Mouse (Mus musculus): ENCODE measurements around the gene Tomm40. TPM values are rescaled to one million over a fixed set of nuclear protein-coding genes. Genes with fewer than 3 reads are reported as not detected.

Gene Tomm40
- total and polyA plus RNA-seq, 2 experiments = 22.3 to 56.2 TPM

- H3K27ac ChIP-seq (replicated peaks; ENCODE audit: insufficient read depth, low read depth, low read length) = peak within 1 kb of the TSS; percentile 97
- H3K36me3 ChIP-seq (ENCODE audit: control insufficient read depth, insufficient read depth, low read length) = peaks cover 9% of the 10 kb centered on the region
- TF ChIP-seq POLR2A (IDR thresholded peaks at IDR 0.05; ENCODE audit: extremely low read depth, insufficient read depth, low read length) (peak; percentile 72; the same call in 1 of the 2 replicates), CTCF (IDR thresholded peaks at IDR 0.05; ENCODE audit: low read depth, low read length) (no peak)
- peak; percentile 95 for DNase-seq (ENCODE audit: extremely low read depth, low read depth, low spot score)
- 23% methylated on average over 8 of the region's 8 CpGs for WGBS
- peaks cover 5% of the 10 kb centered on the region; the same call in 1 of the 2 replicates for H3K79me2 ChIP-seq (ENCODE audit: control insufficient read depth, insufficient read depth, low read length)
- peak within 1 kb of the TSS; percentile 89 for H3K9ac ChIP-seq (ENCODE audit: low read depth, low read length)
- peaks cover 34% of the 10 kb centered on the region for H3K4me1 ChIP-seq (ENCODE audit: control insufficient read depth, insufficient read depth, low read length)
- peak within 1 kb of the TSS; percentile 76 for H3K4me3 ChIP-seq (ENCODE audit: insufficient read depth, low read depth, low read length)
- H3K27me3 ChIP-seq (ENCODE audit: control insufficient read depth, insufficient read depth, low read length) = no peaks in the 10 kb centered on the region
Measured at GRCm38 (mm10) chr7:19681202-19681694, 34.0 kb downstream of the Tomm40 start, which contains the start of the genes Gm44805 and Apoc4. TSS of gene Gm44805 (minus strand) at chr7:19681423. TSS of gene Apoc4 (minus strand) at chr7:19681479.

- Histone ChIP-seq H3K27me3 (ENCODE audit: control insufficient read depth, insufficient read depth, low read length) (no peaks in the 10 kb centered on the region), H3K36me3 (ENCODE audit: control insufficient read depth, insufficient read depth, low read length) (peaks cover 9% of the 10 kb centered on the region), H3K4me1 (ENCODE audit: control insufficient read depth, insufficient read depth, low read length) (peaks cover 34% of the 10 kb centered on the region), H3K4me3 (ENCODE audit: insufficient read depth, low read depth, low read length) (peak overlapping the region; percentile 76), H3K9ac (ENCODE audit: low read depth, low read length) (peak overlapping the region; percentile 89), H3K27ac (replicated peaks; ENCODE audit: insufficient read depth, low read depth, low read length) (peak overlapping the region; percentile 97), H3K79me2 (ENCODE audit: control insufficient read depth, insufficient read depth, low read length) (peaks cover 5% of the 10 kb centered on the region; the same call in 1 of the 2 replicates)
- WGBS = 22% methylated on average over 2 of the region's 2 CpGs
- TF ChIP-seq CTCF (IDR thresholded peaks at IDR 0.05; ENCODE audit: low read depth, low read length) = no peak
- no peak for TF ChIP-seq POLR2A (IDR thresholded peaks at IDR 0.05; ENCODE audit: extremely low read depth, insufficient read depth, low read length)
- DNase-seq (ENCODE audit: extremely low read depth, low read depth, low spot score) = peak; percentile 89
Measured at GRCm38 (mm10) chr7:19680702-19681101, 34.5 kb downstream of the Tomm40 start.

- H3K79me2 ChIP-seq (ENCODE audit: control insufficient read depth, insufficient read depth, low read length) = peaks cover 5% of the 10 kb centered on the region; the same call in 1 of the 2 replicates
- peaks cover 14% of the 10 kb centered on the region for H3K36me3 ChIP-seq (ENCODE audit: control insufficient read depth, insufficient read depth, low read length)
- H3K27ac ChIP-seq (replicated peaks; ENCODE audit: insufficient read depth, low read depth, low read length) = peak overlapping the region; percentile 100
- peak overlapping the region; percentile 69 for H3K4me3 ChIP-seq (ENCODE audit: insufficient read depth, low read depth, low read length)
- WGBS = 30% methylated on average over 3 of the region's 3 CpGs
- TF ChIP-seq CTCF (IDR thresholded peaks at IDR 0.05; ENCODE audit: low read depth, low read length) (no peak), POLR2A (IDR thresholded peaks at IDR 0.05; ENCODE audit: extremely low read depth, insufficient read depth, low read length) (no peak)
- H3K9ac ChIP-seq (ENCODE audit: low read depth, low read length) = peak overlapping the region; percentile 94
- no peaks in the 10 kb centered on the region for H3K27me3 ChIP-seq (ENCODE audit: control insufficient read depth, insufficient read depth, low read length)
- DNase-seq (ENCODE audit: extremely low read depth, low read depth, low spot score) = peak; percentile 55
- H3K4me1 ChIP-seq (ENCODE audit: control insufficient read depth, insufficient read depth, low read length) = peaks cover 24% of the 10 kb centered on the region
Measured at GRCm38 (mm10) chr7:19678901-19679300, 36.3 kb downstream of the Tomm40 start.

GRCm38 (mm10) chr7:19677872-19678271, 37.4 kb downstream of the Tomm40 start, which contains the start of gene Apoc2:
TSS of gene Apoc2 (minus strand) at chr7:19677941.
- Histone ChIP-seq H3K36me3 (ENCODE audit: control insufficient read depth, insufficient read depth, low read length) (peaks cover 16% of the 10 kb centered on the region), H3K27me3 (ENCODE audit: control insufficient read depth, insufficient read depth, low read length) (no peaks in the 10 kb centered on the region), H3K4me1 (ENCODE audit: control insufficient read depth, insufficient read depth, low read length) (peaks cover 23% of the 10 kb centered on the region), H3K4me3 (ENCODE audit: insufficient read depth, low read depth, low read length) (peak within 1 kb of the TSS; percentile 69), H3K27ac (replicated peaks; ENCODE audit: insufficient read depth, low read depth, low read length) (peak within 1 kb of the TSS; percentile 100), H3K79me2 (ENCODE audit: control insufficient read depth, insufficient read depth, low read length) (peaks cover 5% of the 10 kb centered on the region; the same call in 1 of the 2 replicates), H3K9ac (ENCODE audit: low read depth, low read length) (peak within 1 kb of the TSS; percentile 94)
- peak; percentile 94 for DNase-seq (ENCODE audit: extremely low read depth, low read depth, low spot score)
- no peak for TF ChIP-seq CTCF (IDR thresholded peaks at IDR 0.05; ENCODE audit: low read depth, low read length)
- TF ChIP-seq POLR2A (IDR thresholded peaks at IDR 0.05; ENCODE audit: extremely low read depth, insufficient read depth, low read length) = 0 out of 2 replicates have a peak, but pooled peaks have one; percentile 27
- WGBS = 21% methylated on average over 8 of the region's 8 CpGs

- H3K4me1 ChIP-seq (ENCODE audit: control insufficient read depth, insufficient read depth, low read length) = peaks cover 20% of the 10 kb centered on the region
- H3K36me3 ChIP-seq (ENCODE audit: control insufficient read depth, insufficient read depth, low read length) = peaks cover 16% of the 10 kb centered on the region
- peak; percentile 83 for DNase-seq (ENCODE audit: extremely low read depth, low read depth, low spot score)
- H3K4me3 ChIP-seq (ENCODE audit: insufficient read depth, low read depth, low read length) = no peak overlapping the region; the same call in 1 of the 2 replicates
- H3K79me2 ChIP-seq (ENCODE audit: control insufficient read depth, insufficient read depth, low read length) = peaks cover 5% of the 10 kb centered on the region; the same call in 1 of the 2 replicates
- 30% methylated on average over 1 of the region's 1 CpGs for WGBS
- TF ChIP-seq POLR2A (IDR thresholded peaks at IDR 0.05; ENCODE audit: extremely low read depth, insufficient read depth, low read length) = peak; percentile 15; the same call in 1 of the 2 replicates
- TF ChIP-seq CTCF (IDR thresholded peaks at IDR 0.05; ENCODE audit: low read depth, low read length) = no peak
- peak overlapping the region; percentile 76 for H3K9ac ChIP-seq (ENCODE audit: low read depth, low read length)
- H3K27ac ChIP-seq (replicated peaks; ENCODE audit: insufficient read depth, low read depth, low read length) = peak overlapping the region; percentile 100
- H3K27me3 ChIP-seq (ENCODE audit: control insufficient read depth, insufficient read depth, low read length) = no peaks in the 10 kb centered on the region
Measured at GRCm38 (mm10) chr7:19676662-19677061, 38.6 kb downstream of the Tomm40 start.

GRCm38 (mm10) chr7:19675824-19676223, 39.4 kb downstream of the Tomm40 start:
- no peaks in the 10 kb centered on the region for H3K27me3 ChIP-seq (ENCODE audit: control insufficient read depth, insufficient read depth, low read length)
- H3K79me2 ChIP-seq (ENCODE audit: control insufficient read depth, insufficient read depth, low read length) = peaks cover 5% of the 10 kb centered on the region; the same call in 1 of the 2 replicates
- H3K27ac ChIP-seq (replicated peaks; ENCODE audit: insufficient read depth, low read depth, low read length) = peak overlapping the region; percentile 100
- DNase-seq (ENCODE audit: extremely low read depth, low read depth, low spot score) = peak; percentile 76
- peak overlapping the region; percentile 62 for H3K9ac ChIP-seq (ENCODE audit: low read depth, low read length)
- H3K4me3 ChIP-seq (ENCODE audit: insufficient read depth, low read depth, low read length) = peak overlapping the region; percentile 1; the same call in 1 of the 2 replicates
- 22% methylated on average over 10 of the region's 10 CpGs for WGBS
- peaks cover 18% of the 10 kb centered on the region for H3K36me3 ChIP-seq (ENCODE audit: control insufficient read depth, insufficient read depth, low read length)
- H3K4me1 ChIP-seq (ENCODE audit: control insufficient read depth, insufficient read depth, low read length) = peaks cover 19% of the 10 kb centered on the region
- TF ChIP-seq POLR2A (IDR thresholded peaks at IDR 0.05; ENCODE audit: extremely low read depth, insufficient read depth, low read length) (no peak), CTCF (IDR thresholded peaks at IDR 0.05; ENCODE audit: low read depth, low read length) (no peak)

All from liver, adult 2 months (tissue).